Mouse (Mus musculus) gastrocnemius, adult 8-10 months (tissue): ENCODE data around the gene Rpl4. TPM values are rescaled to one million over a fixed set of nuclear protein-coding genes. Genes with fewer than 3 reads are reported as not detected.

Source experiments
- microRNA-seq: library from miRNA; unstranded; fragments of <30 nt; microRNA quantifications from one replicate; pipeline ENCODE4 v1.2.0, GENCODE M21; 2022
- total RNA-seq, 4 experiments: library from RNA; stranded (reverse); gene quantifications; 2 replicates each; pipeline ENCODE4 v1.2.4; 2022

Gene Rpl4
- total RNA-seq, 4 experiments from 2014 or later, result 608 to 758 (median 650) TPM

Small RNA genes within 50 kb of the gene (microRNA-seq; reads per million reads assigned to microRNA genes)
- gene Gm24106, result not detected

Other genes with a start within 250 kb of the Rpl4 start
- gene Smad6, start 151.3 kb upstream of the Rpl4 start, total RNA-seq, result 1 to 10 TPM; 3.2 to 5.1 (median 3.6) TPM
- gene Lctl, start 56.2 kb upstream of the Rpl4 start, total RNA-seq, result under 1 TPM in 2 of 4 experiments, not detected in 2; 0.40 to 0.68 TPM
- gene Zwilch, start 271 bp upstream of the Rpl4 start, total RNA-seq, result under 1 TPM; 0.13 to 0.44 (median 0.37) TPM
- 10 to 100 TPM; 18.2 to 20.0 (median 18.5) TPM for gene Snapc5, start 5.9 kb downstream of the Rpl4 start, total RNA-seq
- gene Uchl4, start 61.8 kb downstream of the Rpl4 start, total RNA-seq, result 1 to 10 TPM; 1.5 to 3.6 (median 2.6) TPM
- 10 to 100 TPM; 59.2 to 62.4 (median 60.6) TPM for gene Map2k1, start 80.3 kb downstream of the Rpl4 start, total RNA-seq
- 10 to 100 TPM; 10.8 to 14.9 (median 11.9) TPM for gene Tipin, start 108.2 kb downstream of the Rpl4 start, total RNA-seq
- 10 to 100 TPM; 22.4 to 29.0 (median 24.4) TPM for gene Dis3l, start 167.9 kb downstream of the Rpl4 start, total RNA-seq
- under 1 TPM; 0.05 to 0.13 (median 0.07) TPM for gene Megf11, start 212.3 kb downstream of the Rpl4 start, total RNA-seq